Mouse (Mus musculus) lung, adult 2 months (tissue): ENCODE data around the gene Ttc27.

Experiments
- CTCF ChIP-seq: fragments of 200-500 bp; IDR thresholded peaks from 2 replicates; pipeline ENCODE4 v1.5.1; 2011; ENCODE audit warnings: mild to moderate bottlenecking, low read length, control low read depth; ENCODE audit not compliant: insufficient read depth
- POLR2A ChIP-seq: fragments of 200-500 bp; IDR thresholded peaks from 2 replicates; pipeline ENCODE4 v1.6.1; 2011; ENCODE audit warnings: low read depth, mild to moderate bottlenecking, control low read depth, low read length, borderline replicate concordance; ENCODE audit errors: extremely low read depth

- TF ChIP-seq POLR2A (no peak), CTCF (no peak)
Measured at GRCm38 (mm10) chr17:74715724-74716123, 1.8 kb upstream of the Ttc27 start.
